Mouse (Mus musculus): Measurements from ENCODE around the gene Hexim1.
A peak's percentile ranks its signal among the peaks of the same experiment; 100 is the strongest.

Gene Hexim1

GRCm38 (mm10) chr11:103119609-103120008 is 3.6 kb downstream of the Hexim1 start:
- DNase-seq: no peak

GRCm38 (mm10) chr11:103120315-103120714 is 4.3 kb downstream of the Hexim1 start:
- DNase-seq: no peak

GRCm38 (mm10) chr11:103131701-103132575 is 15.9 kb downstream of the Hexim1 start, which contains the start of gene Hexim2:
Gene Hexim2 (plus strand): TSS chr11:103132429.
- peak; percentile 93 to 94 for DNase-seq

- peak; percentile 100 for DNase-seq
Observed at GRCm38 (mm10) chr11:103132576-103133455, 16.8 kb downstream of the Hexim1 start.

- DNase-seq: no peak
Observed at GRCm38 (mm10) chr11:103133456-103134185, 17.6 kb downstream of the Hexim1 start.

GRCm38 (mm10) chr11:103134221-103134620 is 18.2 kb downstream of the Hexim1 start:
- DNase-seq: no peak

- no peak for DNase-seq
Observed at GRCm38 (mm10) chr11:103136039-103136577, 20.1 kb downstream of the Hexim1 start.

GRCm38 (mm10) chr11:103139951-103140762 is 24.1 kb downstream of the Hexim1 start:
- DNase-seq: no peak

GRCm38 (mm10) chr11:103140763-103141100 is 24.7 kb downstream of the Hexim1 start:
- DNase-seq: no peak

GRCm38 (mm10) chr11:103141101-103141943 is 25.3 kb downstream of the Hexim1 start:
- DNase-seq: peak in 1 of 2 experiments; percentile 40

- peak in 1 of 2 experiments; percentile 47 for DNase-seq
Observed at GRCm38 (mm10) chr11:103141944-103142255, 25.9 kb downstream of the Hexim1 start.

GRCm38 (mm10) chr11:103142441-103143182 is 26.6 kb downstream of the Hexim1 start:
- DNase-seq: peak; percentile 90 to 92

GRCm38 (mm10) chr11:103144309-103145285 is 28.6 kb downstream of the Hexim1 start:
- peak; percentile 51 to 61 for DNase-seq

GRCm38 (mm10) chr11:103146386-103146785 is 30.4 kb downstream of the Hexim1 start:
- DNase-seq: no peak

GRCm38 (mm10) chr11:103147766-103148165 is 31.7 kb downstream of the Hexim1 start:
- DNase-seq: no peak

- DNase-seq: no peak
Observed at GRCm38 (mm10) chr11:103149771-103150170, 33.7 kb downstream of the Hexim1 start.

GRCm38 (mm10) chr11:103158621-103159478 is 42.8 kb downstream of the Hexim1 start:
- peak; percentile 99 for DNase-seq

GRCm38 (mm10) chr11:103160738-103161137 is 44.7 kb downstream of the Hexim1 start:
- DNase-seq: no peak

Measured in cerebellum, postnatal 10 days (tissue).